Mouse (Mus musculus) right cerebral cortex, postnatal 4 days (tissue): ENCODE measurements around the gene Pcnx.

Experiments
- DNase-seq: peaks from one replicate; pipeline ENCODE4 v3.0.0-alpha.2; 2022

Pcnx gene

DNA sequence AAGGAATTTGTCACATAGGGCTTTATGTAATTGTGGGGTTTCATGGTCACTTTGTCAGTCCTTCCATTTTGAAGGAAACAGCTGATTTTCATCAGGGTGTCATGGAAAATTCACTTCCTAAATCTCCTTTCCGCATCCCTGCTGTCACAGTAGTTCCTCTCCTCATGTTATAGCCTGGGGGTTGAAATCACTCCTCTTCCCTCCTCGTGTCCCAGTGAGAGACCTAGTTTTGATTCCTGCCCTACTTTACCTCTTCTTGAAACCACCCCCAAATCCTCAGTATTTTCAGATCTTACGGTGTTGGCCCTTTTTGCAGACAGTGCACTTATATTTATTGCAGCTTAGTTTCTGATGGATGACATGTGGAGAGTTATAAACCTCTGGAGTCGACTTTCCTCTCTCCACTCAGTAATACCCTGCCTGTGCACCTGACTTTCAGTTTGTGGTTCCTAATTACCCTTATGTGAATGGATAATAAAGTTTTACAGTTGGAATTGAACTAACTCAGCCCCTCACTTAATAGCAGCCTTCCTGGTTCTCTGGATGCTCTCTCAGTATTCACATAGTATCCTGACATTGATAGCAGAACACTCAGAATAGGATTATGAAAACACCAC is 48.0 kb downstream of the Pcnx start:
- DNase-seq, result no peak

DNA sequence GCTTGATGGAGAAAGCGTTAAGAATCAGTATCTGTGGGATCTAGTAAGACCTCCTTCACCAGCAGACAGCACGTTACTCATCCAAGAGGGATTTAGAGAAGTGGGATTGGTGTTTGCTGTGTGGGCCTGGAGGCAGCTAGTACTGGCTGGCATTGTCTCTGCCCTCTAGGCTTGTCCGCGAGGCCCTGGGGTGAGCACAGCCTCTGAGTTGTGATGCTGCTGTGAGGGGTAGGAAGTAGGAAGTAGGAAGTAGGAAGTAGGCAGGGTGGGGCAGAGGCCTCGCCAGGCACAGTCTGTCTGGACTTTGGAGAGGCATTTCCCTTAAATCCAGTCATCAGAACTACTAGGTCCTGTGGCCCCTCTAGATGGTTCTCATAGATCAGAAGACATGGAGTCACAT is 50.6 kb downstream of the Pcnx start:
- no peak for DNase-seq

DNA sequence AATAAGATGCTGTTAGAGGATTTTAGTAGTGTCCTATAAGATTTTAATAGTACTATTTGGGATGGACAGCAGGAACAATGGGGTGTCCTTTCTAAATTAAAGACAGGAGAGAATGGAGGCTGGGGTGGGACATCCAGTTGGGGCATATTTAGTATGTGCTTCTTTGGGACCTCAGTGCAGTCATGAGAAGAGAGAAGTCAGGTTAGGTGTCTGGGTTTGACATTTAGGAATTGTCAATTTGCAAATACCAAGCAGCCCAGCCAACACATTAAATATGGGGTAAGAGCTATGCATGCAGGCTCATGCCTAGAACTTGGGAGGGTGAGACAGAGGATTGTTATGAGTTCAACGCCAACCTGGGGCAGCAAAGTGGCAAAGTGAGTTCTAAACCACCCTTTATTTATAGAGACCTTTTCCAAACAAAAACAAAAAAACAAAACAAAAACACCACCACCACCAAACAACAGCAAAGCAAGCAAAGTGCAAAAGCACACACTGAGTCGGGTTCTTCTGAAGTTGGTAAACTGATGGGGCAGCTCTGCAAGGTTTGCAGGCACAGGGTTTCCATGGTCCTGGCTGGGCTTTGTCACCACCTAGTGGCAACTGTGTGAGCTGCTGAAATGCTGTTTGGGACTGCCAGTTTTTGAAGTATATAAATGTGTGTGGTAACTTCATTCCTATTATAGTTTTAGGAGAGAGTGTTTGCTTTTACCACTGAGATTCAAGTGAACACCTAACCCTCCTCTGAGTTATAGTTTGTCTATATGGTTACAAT is 55.5 kb downstream of the Pcnx start:
- peak; percentile 74 for DNase-seq

DNA sequence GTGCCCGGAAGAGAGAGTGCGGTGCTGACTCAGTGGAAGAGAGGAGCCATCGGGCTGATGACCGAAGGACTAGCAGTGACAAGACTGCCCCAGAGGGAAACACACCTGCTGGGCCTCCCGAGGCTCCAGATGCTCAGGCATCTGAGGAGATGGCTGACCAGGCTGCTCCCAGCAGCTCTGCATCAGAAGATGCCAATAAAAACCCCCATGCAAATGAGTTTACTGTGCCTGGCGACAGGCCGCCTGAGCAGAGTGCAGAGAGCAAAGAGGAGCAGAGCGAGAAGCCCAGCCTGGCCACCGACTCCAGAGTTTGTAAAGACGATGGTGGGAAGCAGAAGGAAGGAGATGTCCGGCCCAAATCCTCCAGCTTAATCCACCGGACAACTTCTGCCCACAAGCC is 58.5 kb downstream of the Pcnx start:
- no peak for DNase-seq

DNA sequence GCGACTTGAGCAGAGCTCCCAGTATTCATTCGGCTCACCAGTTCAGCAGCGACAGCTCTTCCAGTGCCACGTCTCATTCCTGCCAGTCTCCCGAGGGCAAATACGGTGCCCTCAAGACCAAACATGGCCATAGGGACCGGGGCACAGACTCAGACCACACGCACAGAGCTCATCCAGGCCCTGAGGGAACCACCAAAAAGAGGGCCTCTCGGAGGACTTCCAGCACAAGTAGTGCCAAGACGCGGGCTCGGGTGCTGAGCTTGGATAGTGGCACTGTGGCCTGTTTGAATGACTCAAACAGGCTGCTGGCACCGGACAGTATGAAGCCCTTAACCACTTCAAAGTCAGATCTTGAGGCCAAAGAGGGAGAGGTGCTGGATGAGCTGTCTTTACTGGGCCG is 59.1 kb downstream of the Pcnx start:
- no peak for DNase-seq

DNA sequence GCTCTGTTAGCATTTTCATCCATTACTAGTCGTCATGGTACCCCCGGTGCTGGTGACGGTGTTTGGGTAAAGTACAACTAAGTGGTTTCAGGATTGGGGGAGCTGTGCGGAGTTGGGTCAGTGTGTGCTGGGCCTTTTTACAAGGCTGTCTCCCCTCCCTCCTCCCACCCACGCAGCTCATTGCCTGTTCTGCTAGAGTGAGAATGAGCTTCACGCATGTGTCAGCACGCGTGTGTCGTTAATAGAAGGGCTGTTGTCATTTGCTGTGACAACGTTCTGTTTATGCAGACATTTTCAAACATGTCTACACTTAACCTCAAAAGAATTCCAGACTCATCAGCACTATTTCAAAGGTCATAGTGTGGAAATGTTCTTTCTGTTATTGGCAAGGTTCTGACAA is 60.2 kb downstream of the Pcnx start:
- DNase-seq, result no peak

DNA sequence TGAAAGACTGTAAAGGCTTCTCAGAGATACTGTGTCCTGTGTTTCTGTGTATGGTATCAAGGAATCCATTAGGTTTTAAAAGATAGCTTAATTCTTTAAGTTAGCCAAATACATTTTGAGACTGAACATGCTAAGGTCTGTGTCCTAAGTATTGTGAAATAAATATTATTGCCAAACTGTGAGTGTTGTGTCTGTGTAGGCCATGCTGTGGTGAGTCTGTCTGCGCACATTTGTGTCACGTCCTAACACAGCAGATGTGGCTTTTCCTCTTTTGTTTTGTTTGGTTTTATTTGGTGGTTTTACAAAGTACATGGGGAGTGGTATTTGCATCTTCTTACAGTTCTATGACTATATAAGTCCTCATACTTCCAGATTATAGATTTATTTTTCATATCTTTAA is 60.8 kb downstream of the Pcnx start:
- DNase-seq, result no peak

DNA sequence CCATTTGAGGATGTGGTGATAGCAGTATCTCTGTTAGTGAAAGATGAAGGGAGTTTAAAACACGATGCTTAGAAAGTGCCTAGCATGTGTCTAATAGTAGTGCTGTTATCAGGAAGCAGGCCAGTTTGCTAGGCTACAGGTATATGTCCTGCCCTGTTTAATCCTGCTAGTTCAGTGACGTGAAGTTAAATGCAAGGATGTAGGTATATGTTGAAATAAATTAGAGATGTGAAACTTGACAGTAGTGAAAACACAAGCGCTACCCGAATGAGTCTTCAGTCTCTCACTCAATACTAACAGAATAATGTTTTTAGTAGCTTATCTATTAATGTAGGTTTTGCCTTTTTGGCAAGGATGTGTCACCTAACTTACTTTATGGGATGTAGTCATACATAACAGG is 62.0 kb downstream of the Pcnx start:
- no peak for DNase-seq

DNA sequence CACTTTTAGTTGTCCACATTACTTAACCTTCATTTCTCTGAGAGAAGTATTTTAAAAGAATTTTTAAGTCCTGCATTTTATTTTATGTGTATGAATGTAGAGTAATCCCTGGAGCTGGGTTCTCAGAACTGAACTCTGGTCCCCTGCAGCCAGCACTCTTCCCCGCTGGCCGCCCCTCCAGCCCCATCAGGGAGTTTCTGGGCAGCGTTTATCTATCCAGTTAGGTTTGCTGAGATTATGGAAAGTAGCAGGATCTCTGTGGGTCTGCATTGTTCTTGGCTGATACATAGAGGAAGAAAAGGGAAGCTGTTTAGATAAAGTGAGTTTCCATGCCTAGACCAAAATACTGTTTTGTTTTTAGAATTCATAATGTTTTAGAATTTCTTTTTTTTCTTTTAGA is 63.0 kb downstream of the Pcnx start:
- no peak for DNase-seq

DNA sequence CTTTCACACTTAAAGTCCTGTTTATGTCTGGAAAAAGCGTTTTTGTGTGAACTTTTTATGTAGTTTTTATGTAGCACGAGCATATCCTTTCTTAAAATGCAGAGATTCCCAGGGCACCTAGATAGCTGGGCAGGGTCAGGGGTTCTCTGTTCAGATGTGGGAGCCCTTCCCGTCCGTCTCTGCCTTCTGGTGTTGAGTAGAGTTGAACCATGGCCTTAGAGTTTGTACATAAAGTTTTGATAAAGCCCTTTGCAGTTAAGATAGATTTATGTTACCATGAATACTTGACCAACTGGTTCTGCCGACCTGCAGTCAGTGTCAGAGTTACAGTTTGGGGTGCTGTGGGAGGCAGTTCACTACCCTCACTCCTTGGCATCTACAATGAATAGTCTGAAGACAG is 67.3 kb downstream of the Pcnx start:
- DNase-seq, result no peak

DNA sequence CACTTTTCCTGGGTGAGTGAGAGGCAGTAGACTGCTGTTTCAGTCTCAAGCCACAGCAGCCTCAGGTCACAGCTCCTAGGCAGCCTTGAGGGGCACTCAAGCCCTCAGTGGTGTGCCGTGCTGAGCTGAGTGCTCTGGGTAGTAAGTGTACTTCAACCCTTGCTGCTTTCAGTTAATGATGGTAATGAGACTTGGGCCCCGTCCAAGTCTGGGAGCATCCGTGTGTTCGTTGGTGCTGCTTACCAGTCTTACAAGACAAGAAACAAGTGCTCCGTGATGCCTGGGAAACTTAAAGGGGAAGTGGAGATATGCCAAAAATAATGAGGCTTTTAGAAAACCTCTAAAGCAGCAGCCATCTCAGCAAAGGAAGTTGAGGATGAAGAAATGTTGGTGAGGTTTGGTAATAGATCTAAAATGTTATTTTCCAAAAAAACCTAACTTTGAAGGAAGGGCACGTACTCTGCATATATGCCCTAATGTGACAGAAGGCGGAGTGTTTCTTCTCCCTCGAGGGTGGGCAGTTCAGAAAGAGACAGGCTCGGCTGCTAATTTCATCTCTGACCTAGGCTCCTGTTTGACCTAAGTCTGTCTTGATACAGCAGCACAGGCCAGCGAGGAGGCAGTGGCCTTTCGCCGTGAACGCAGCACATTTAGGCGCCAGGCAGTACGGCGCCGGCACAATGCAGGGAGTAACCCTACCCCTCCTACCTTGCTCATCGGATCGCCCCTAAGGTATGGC is 68.0 kb downstream of the Pcnx start:
- DNase-seq, result no peak

DNA sequence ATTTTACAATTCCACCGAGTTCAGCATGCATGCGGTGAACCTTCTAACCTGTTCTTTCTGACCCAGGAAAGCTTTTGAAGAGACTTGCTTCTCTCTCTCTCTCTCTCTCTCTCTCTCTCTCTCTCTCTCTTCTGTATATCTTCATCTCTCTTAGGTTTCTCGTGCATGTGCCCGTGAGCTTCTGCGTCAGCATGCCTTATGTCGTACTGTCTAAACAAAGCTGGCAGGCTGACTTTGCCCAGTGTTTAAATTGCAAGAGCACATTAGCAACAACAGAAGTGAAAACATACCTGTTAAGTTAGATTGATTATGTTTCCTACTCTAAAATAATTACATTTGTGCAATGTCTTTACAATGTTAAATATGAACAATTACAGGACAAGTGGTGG is 68.6 kb downstream of the Pcnx start:
- DNase-seq, result no peak

DNA sequence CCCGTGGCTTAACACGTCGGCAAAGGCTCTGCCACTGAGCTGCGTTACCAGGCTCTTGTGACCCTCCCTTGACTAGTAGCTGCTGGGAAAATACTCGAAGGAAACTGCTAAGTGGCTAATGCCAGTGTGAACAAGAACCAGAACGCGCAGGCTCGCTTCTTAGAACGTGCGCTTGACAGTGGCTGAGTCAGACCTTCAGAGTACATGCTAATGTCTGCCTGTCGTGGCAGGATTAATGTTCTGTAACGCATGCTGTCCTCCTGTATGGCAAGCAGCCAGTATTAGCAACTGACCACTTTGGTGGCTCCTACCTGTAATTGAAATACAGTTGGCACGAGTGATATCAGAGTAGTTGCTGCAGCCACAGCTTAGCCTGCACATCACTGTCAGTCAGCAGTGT is 72.2 kb downstream of the Pcnx start:
- DNase-seq, result no peak

DNA sequence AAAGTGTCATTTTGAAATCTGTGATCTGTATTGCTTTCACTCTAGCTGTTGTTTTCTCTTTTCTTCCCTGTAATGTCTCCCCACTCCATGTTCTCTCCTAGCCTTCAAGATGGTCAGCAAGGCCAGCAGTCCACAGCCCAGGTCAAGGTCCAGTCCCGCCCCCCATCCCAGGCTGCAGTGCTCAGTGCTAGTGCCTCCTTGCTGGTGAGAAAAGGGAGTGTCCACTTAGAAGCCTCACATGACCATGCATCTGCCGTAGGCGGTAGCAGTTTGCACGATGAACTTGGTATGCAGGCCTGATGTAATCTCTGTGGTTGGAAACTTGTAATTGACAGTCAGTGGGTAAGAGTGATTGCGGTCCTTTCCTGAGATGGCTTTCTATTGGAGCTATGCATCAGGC is 73.6 kb downstream of the Pcnx start:
- DNase-seq, result no peak

DNA sequence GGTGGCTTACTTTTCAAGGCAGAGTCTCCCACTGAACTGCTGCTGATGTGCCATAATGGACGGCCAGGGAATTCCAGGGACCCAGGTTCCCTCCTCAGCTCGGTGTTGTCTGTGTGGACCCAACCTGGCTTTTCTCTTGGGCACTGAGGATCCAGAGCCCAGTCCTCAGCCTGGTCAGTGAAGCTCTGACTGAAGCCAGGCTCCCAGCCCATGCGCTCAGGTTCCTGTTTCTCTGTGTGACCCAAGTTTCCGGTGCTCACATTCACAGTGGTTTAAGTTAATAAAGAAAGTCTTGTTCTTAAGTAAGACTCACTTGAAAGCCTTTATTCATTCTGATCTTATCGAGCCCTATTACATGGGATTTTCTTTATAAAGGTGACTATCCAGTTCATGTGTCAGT is 74.7 kb downstream of the Pcnx start:
- no peak for DNase-seq

DNA sequence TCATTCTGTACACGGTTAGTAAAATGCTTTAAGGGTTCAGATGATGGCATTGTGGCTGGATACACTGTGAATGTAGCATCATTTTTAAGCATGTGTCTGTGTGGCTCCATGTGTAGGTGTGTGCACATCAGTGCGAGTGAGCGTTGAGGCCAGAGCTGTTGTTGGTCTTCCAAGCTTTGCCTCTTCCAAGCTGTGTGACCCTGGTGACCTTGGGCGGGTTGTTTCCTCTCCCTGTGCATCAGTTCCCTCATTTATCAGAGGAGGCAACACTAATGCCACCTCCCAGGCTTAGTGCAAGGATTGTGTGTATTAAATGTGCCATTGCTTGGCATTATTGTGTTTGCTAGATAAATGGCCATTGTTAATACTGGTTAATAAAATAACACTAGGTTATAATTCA is 76.2 kb downstream of the Pcnx start:
- no peak for DNase-seq

DNA sequence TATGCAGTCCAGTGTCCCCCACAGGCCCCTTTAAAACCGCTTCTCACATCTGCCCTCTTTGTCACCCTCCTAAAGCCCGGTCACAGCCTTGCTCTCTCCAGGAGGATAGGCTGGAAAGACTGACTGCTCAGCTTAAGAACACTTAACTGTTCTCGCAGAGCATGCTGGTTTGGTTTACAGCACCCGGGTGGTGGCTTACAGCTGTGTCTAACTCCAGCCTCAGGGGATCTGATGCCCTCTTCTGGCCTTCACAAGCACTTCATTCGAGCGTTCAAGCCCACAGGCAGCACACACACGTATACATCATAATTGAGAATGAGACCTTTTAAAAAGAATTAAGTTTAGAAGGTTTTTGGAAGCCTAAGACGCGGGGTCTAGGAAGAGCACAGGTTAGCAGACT is 81.4 kb downstream of the Pcnx start:
- no peak for DNase-seq

DNA sequence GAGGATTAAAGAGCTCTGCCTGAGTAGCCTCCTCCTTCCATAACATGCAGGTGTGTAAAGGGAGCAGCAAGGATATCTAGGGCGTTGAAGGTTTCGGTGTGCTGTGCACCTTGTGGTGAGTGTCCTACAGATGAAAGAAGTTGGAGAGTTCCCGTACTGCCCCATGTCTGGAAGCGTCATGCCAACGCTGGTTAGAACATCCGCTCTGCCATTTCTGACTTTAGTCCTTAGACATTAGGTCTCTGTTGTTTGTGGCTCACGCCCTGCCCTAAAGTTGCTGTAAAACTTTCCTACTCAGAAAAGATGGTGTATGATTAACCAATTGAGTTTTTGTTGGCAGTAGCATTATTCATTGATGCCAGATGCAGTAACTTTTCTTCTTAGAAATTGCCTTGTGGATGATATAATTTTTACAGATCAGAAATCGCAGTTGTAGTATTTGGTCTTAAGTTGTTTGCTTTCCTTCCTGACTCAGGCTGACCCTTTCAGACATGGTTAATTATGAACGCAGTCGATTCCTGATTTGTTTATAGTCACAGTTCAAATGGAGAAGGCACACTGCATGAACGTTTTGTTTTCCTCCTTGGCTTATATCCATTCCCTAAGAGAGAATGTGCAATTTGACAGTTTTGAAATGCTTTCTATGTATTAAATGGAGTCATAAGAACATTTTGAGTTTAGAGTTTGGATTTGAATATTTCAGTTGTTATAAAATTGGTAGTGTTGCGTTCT is 83.7 kb downstream of the Pcnx start:
- DNase-seq, result no peak

DNA sequence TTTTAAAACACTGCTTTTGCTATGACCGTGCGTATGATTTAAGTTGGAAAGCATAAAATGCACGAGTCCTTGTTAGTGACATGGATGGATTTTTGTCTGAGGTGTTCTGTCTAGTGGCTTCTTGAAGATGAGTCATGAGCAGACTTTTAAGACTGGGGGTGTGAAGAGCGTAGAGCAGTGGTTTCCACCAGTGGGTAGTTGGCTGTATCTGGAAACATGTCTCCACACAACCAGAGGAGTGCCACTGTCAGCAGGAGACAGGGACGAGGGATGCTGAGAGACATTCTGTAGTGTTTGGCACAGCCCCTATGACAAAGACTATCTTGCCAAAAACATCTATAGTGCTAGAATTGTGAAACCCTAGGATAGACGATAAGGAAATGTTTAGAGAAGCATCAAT is 89.2 kb downstream of the Pcnx start:
- no peak for DNase-seq

DNA sequence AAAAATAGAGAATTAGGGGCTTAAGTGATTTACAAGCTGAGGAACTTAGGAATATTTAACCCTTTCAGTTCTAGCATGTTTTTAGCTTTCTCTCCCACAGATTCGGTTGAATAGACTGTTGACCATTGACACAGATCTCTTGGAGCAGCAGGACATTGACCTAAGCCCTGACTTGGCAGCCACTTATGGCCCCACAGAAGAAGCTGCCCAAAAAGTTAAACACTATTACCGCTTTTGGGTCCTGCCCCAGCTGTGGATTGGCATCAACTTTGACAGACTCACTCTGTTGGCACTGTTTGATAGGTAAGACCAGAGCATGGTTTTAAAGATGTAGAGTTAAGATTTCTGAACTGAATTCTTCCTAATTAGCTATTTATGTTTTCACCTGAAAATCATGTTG is 90.2 kb downstream of the Pcnx start:
- DNase-seq, result no peak

DNA sequence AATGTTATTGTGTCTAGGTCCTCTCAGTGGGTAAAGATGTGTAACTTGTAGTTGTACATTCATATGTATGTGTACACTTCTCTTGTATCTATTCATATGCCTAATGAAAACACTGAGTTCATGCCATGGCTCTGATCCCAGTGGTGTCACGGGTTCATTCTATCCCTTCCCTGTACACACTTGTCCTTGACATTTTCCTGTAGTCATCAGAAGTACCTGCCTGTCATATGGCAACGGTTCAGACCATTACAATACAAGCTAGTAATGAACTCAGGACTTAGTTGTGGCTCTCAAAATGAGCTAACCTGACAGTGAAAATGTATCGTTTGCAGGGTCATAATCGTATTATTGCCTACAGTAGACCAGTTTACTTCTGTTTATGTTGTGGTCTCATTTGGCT is 98.5 kb downstream of the Pcnx start:
- DNase-seq, result no peak

DNA sequence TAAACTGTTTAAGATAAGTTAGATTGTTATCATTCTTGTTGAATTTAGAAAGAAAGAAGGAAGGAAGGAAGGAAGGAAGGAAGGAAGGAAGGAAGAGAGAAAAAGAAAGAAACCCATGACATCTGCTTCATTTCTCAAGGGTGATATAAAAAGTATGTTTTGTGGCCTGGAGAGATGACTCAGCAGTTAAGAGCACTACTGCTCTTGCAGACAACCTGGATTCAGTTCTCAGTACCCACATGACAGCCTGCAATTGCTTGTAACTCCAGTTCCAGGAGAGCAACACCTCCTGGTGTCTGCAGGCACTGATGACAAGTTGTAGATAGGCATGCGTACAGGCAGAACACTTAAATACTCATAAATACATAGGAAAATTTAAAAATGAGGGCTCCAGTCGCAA is 105.6 kb downstream of the Pcnx start:
- no peak for DNase-seq

DNA sequence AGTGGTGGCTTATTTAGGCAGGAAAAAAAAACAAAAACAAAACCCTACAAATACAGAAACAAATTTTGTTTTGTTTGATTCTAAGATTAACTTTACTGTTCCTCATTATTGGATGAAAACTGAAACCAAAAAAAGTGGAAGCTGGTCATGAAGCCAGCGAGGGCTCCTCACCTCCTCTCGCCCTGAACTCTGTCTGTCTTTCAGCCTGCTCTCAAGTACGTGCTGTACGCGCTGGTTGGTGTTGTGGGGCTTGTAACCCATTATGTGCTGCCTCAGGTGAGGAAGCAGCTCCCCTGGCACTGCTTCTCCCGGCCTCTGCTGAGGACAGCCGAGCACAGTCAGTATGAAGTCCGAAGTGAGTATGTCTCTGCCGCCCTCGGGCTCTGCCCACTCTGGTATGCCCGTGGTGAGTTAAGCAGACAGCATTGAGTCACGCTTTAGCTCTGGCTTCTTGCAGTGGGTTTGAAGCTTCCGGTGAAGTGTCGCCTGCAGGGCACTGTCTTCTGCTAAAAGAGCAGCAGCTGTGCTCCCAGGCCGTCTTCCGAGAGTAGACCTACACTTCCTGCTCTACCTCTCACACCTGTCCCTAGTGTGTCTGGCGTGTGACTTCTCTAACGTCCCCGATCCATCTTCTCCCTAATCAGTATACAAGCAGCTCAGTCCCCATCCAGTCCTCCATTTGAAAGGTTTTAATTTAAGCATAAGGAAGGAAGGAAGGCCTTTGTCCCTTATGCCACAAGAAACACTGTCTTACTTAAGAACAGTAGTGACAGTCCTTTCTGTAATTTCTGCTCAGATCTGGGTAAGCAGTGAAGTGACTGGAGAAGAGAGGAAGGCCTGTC is 111.4 kb downstream of the Pcnx start:
- DNase-seq, result no peak
